Mouse (Mus musculus) heart, embryonic 14.5 days (tissue): ENCODE results near the gene Ctns. TPM values are rescaled to one million over a fixed set of nuclear protein-coding genes. Genes with fewer than 3 reads are reported as not detected.
A peak's percentile ranks its signal among the peaks of the same experiment; 100 is the strongest.

ENCODE experiments used
- ATAC-seq: fragments of 200-750 bp; cut with Nextera tagmentation; 2 replicates; pipeline ENCODE4 v1.8.0; 2017; ENCODE audit warnings: low read depth, moderate TSS enrichment; ENCODE audit not compliant: insufficient number of reproducible peaks, insufficient read depth, low FRiP score
- H3K27ac ChIP-seq, 2 experiments: fragments of 200-500 bp in 1 of 2; fragments of 300-500 bp in 1 of 2; sonication (generic) in 1 of 2; replicated peaks in 1 of 2; 2 replicates each; pipeline ENCODE4 v1.5.1; 2012 to 2014; ENCODE audit warnings: low read depth in 2 of 2, low read length in 2 of 2, control low read depth in 1 of 2, mild to moderate bottlenecking in 1 of 2, mixed read lengths in 1 of 2; ENCODE audit not compliant: control insufficient read depth in 1 of 2, insufficient read depth in 1 of 2
- H3K27me3 ChIP-seq: fragments of 300-500 bp; sonication (generic); 2 replicates; pipeline ENCODE4 v1.6.1; 2014; ENCODE audit warnings: mild to moderate bottlenecking, low read length, control low read depth; ENCODE audit not compliant: control insufficient read depth, insufficient read depth
- H3K36me3 ChIP-seq: fragments of 300-500 bp; sonication (generic); 2 replicates; pipeline ENCODE4 v1.6.1; 2014; ENCODE audit warnings: mild to moderate bottlenecking, control low read depth, low read length, mixed read lengths; ENCODE audit not compliant: control insufficient read depth, insufficient read depth
- H3K4me1 ChIP-seq, 2 experiments: fragments of 200-500 bp in 1 of 2; fragments of 300-500 bp in 1 of 2; sonication (generic) in 1 of 2; 2 replicates each; pipeline ENCODE4 v1.6.1; 2012 to 2014; ENCODE audit warnings: low read length in 2 of 2, control low read depth in 1 of 2, mixed read lengths in 1 of 2; ENCODE audit not compliant: control insufficient read depth in 2 of 2, insufficient read depth in 2 of 2
- H3K4me2 ChIP-seq: fragments of 300-500 bp; sonication (generic); 2 replicates; pipeline ENCODE4 v1.6.1; 2014; ENCODE audit warnings: mild to moderate bottlenecking, low read length
- H3K4me3 ChIP-seq, 2 experiments: fragments of 200-500 bp in 1 of 2; fragments of 300-500 bp in 1 of 2; sonication (generic) in 1 of 2; 2 replicates each; pipeline ENCODE4 v1.5.1; 2012 to 2014; ENCODE audit warnings: low read length in 2 of 2, mild to moderate bottlenecking in 2 of 2, control low read depth in 1 of 2, low read depth in 1 of 2, moderate library complexity in 1 of 2; ENCODE audit not compliant: control insufficient read depth in 1 of 2, insufficient read depth in 1 of 2
- H3K9ac ChIP-seq: fragments of 300-500 bp; sonication (generic); 2 replicates; pipeline ENCODE4 v1.6.1; 2014; ENCODE audit warnings: mild to moderate bottlenecking, low read length
- H3K9me3 ChIP-seq: fragments of 300-500 bp; sonication (generic); 2 replicates; pipeline ENCODE4 v1.6.1; 2016; ENCODE audit warnings: low read length, control low read depth; ENCODE audit not compliant: control insufficient read depth
- WGBS: fragments of 180-500 bp; shearing (Covaris S2); extraction: QIAGEN DNeasy Blood & Tissue Kit; methylation state at CpG from one replicate; pipeline ENCODE4 v1.1.7; 2014; 5-methylcytosine and 5-hydroxymethylcytosine counted together
- polyA plus RNA-seq: library from polyadenylated mRNA; unstranded; fragments of >200 nt; fragmentation: Nextera tagmentation; extraction: Ambion mirVana; gene quantifications from 2 replicates; pipeline ENCODE4 v1.2.1, GENCODE M21; 2014

Ctns gene
- polyA plus RNA-seq, 1 experiment from 2014 or later, result 14.0 TPM

DNA sequence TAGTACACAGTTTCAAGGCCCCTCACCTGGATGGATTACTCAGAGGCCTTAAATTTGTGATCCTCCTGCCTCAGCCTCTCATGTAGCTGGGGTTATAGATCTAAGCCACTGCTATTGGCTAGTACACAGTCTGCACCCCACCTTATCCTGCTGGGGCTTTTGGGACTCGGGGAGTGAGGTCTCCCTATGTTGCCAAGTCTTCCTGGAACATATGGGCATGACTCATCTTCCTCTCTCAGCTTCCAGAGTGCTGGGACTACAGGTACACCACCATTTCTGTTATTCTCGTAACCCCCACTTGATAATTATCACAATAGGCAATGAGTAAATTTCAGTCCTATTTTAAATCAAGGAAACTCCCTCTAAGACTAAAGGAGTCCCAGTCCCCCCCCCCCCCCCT is 4.4 kb downstream of the Ctns start:
- Histone ChIP-seq H3K9me3 (no peaks in the 10 kb centered on the region), H3K27ac (no peak overlapping the region), H3K4me3 (no peak overlapping the region), H3K4me1 (peaks cover 0 to 8% of the 10 kb centered on the region in 2 experiments; a peak in 2 of 4 replicates), H3K9ac (no peak overlapping the region), H3K4me2 (no peak overlapping the region), H3K36me3 (peaks cover 42% of the 10 kb centered on the region), H3K27me3 (no peaks in the 10 kb centered on the region)
- ATAC-seq, result no peak
- WGBS, result 66% methylated on average over 2 of the region's 2 CpGs

DNA sequence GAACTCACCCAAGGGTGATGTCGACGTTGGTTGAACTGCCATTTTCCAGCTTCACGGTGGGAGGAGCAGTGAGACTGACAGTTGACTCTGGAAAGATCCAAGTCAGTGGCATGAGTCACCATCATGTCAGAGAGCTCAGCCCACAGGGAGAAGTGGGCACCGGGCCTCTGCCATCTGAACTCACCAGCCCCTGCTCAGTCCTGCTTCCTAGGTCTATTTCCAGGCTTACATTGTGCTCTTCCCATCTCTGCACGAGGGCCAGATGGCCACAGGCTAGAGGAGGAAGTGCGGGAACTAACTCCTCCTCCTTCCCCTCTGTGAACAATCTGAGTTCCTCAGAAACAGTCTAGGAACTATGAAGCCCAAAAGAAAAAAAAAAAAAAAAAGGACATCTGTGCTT is 5.8 kb downstream of the Ctns start:
- H3K4me1 ChIP-seq, result peaks cover 0 to 3% of the 10 kb centered on the region in 2 experiments; a peak in 1 of 4 replicates
- no peaks in the 10 kb centered on the region for H3K9me3 ChIP-seq
- peaks cover 55% of the 10 kb centered on the region for H3K36me3 ChIP-seq
- no peak overlapping the region for H3K4me2 ChIP-seq
- 68% methylated on average over 6 of the region's 6 CpGs for WGBS
- H3K27ac ChIP-seq, result no peak overlapping the region
- H3K4me3 ChIP-seq, result no peak overlapping the region
- ATAC-seq, result no peak
- H3K27me3 ChIP-seq, result no peaks in the 10 kb centered on the region
- H3K9ac ChIP-seq, result no peak overlapping the region

DNA sequence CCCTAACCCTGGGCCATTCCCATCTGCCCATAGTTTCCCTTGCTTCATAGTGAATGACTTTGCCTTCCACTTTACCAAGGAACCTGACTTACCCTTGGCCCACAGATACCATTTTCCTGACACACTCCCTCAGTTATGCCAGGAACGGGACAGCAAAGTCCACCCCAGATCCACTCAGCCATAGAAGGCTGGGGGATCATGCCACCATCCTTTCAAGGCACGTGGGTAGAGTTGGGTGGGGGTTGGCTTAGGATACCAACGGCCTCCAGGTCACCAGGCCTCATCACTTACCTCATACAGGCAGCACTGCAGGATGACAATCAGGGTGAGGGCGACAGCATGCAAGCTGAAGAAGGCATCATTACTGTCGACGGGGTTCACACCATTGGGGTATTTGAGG is 11.6 kb downstream of the Ctns start:
- H3K27ac ChIP-seq, result no peak overlapping the region
- no peak overlapping the region for H3K4me3 ChIP-seq
- 83% methylated on average over 6 of the region's 6 CpGs for WGBS
- H3K9ac ChIP-seq, result no peak overlapping the region
- peaks cover 92% of the 10 kb centered on the region for H3K36me3 ChIP-seq
- H3K27me3 ChIP-seq, result no peaks in the 10 kb centered on the region
- H3K4me1 ChIP-seq, result no peaks in the 10 kb centered on the region
- ATAC-seq, result no peak
- no peaks in the 10 kb centered on the region for H3K9me3 ChIP-seq
- no peak overlapping the region for H3K4me2 ChIP-seq

DNA sequence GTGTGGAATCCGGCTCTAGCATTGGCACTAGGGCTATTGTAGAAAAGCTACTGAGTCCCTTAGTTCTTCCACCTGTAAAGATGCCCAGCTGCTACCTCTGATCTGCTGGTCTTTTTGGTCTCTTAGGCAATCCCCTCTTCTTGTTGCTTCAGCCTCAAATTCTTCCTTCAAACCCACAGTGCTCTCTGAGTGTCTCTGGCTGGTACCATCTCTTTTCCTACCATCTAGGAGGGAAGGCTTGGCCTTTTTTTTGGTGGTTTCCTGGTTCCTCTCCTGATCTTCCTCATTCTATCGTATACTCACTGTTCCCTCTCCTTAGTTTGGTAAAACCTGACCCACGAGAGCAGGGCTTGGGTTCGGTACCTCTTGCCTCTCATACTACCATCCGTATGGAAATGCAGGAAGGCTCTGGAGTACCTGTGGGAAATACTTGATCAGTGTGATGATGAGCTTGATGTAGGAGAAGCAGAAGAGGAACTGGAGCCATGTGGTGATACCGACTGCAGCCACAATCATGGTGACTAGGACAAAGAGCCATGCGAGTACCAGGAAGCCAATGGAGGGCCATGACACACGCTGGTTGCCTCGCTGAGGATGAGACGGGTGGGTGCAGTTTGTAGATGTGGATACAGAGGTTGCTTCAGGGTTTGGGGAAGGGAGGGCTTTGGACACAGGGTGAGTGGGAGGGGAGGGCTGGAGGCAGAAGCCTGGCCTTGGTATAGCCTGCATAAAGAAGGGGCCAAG is 12.8 kb downstream of the Ctns start:
- no peak overlapping the region for H3K9ac ChIP-seq
- H3K4me3 ChIP-seq, result no peak overlapping the region
- 85% methylated on average over 10 of the region's 10 CpGs for WGBS
- no peaks in the 10 kb centered on the region for H3K4me1 ChIP-seq
- no peak overlapping the region for H3K27ac ChIP-seq
- ATAC-seq, result no peak
- no peaks in the 10 kb centered on the region for H3K27me3 ChIP-seq
- H3K9me3 ChIP-seq, result no peaks in the 10 kb centered on the region
- H3K36me3 ChIP-seq, result peaks cover 85% of the 10 kb centered on the region
- H3K4me2 ChIP-seq, result no peak overlapping the region

DNA sequence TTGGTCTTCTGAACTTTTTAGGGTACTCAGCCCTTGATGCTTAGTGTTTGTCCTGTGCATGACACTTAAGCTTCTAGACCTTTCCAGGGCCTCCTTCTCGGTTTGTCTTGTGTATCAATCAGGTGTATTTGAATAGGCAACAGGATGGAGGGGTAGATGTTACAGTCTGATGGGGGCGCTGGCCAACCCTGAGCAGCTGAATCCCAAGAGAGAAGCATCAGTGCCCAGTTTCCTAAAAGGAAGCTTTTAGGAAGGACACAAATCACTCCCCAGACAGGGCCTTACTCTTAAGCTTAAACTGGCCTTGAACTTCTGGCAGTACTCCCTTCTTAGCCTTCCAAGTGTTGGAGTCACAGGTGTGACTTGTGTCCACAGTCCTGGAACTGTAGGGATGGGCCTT is 20.9 kb downstream of the Ctns start:
- Histone ChIP-seq H3K4me3 (peak overlapping the region; percentile 99), H3K4me1 (peaks cover 10 to 26% of the 10 kb centered on the region in 2 experiments), H3K4me2 (peak overlapping the region; percentile 70), H3K27ac (peak overlapping the region; percentile 70 to 98), H3K36me3 (peaks cover 51% of the 10 kb centered on the region), H3K9me3 (no peaks in the 10 kb centered on the region), H3K27me3 (no peaks in the 10 kb centered on the region), H3K9ac (peak overlapping the region; percentile 94)
- ATAC-seq, result no peak
- 5% methylated on average over 2 of the region's 2 CpGs for WGBS

DNA sequence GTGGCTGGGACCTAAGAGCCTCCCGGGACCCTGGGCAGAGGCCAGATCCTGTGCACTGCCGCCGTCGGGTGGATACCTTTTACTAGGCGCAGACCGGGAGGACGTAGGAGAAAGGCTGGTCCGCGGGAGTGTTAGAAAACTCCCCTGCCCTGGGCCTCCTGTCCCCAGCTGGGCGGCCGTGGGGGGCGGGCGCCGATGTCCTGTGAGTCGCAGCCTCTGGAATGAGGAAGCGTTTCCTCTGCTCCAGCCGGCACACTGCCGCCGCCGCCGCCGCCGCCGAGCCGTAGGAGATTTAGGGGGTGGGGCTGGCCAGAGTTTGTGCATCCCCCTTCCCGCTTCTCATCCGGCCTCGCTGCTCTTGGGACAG is 21.4 kb downstream of the Ctns start:
- peak overlapping the region; percentile 94 for H3K9ac ChIP-seq
- H3K4me3 ChIP-seq, result peak overlapping the region; percentile 99
- peaks cover 12 to 28% of the 10 kb centered on the region in 2 experiments for H3K4me1 ChIP-seq
- H3K4me2 ChIP-seq, result peak overlapping the region; percentile 70
- H3K36me3 ChIP-seq, result peaks cover 49% of the 10 kb centered on the region
- no peaks in the 10 kb centered on the region for H3K9me3 ChIP-seq
- ATAC-seq, result peak; percentile 87
- no peaks in the 10 kb centered on the region for H3K27me3 ChIP-seq
- peak overlapping the region; percentile 98 to 100 for H3K27ac ChIP-seq
- under 1% methylated on average over 28 of the region's 28 CpGs for WGBS

DNA sequence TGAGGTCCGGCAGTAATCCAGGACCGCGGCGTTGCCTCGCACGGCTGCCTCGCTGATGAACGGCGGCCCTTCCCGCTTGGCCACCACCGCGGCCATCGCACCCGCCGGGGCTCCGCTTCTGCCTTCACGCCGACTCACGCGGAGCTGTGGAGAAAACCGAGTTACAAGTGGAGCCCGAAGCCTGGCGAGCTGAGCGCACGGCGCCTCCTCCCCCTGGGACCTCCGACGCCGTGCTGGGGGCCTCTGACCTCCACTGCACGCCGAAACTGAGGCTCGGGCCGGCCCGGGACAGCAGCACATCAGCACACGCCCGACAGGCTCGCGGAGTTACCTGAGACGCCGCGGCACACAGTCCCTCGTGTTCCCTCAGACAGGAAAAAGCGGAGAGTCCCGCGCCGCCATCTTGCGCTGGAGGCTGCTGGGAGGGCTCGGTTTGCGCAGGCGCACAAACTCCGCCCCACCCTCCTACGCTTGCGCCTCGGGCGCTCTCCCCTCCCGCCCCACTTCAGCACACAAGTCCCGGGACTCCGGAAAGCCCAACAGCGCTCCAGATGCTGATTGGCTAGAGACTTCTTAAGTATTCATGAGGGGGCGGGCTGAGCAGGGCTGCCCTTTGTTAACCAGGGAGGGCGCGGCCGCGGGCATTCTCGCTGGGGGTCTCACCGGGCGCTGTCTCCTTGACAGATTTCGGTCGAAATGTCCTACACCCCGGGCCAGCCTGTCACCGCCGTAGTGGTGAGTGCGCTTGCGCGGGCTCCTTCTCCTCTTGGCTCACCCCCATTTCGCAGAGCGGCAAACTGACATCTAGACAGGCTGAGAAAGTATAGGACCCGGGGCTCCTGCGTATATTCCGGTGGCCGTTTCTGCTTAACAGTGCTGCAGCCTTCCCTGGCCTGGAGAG is 22.0 kb downstream of the Ctns start, which contains the start of the genes Emc6 and Tax1bp3:
Gene Emc6, minus strand, starts transcription at position 430 of the 901 bp plus-strand sequence.
Gene Tax1bp3, plus strand, starts transcription at position 476 of the 901 bp plus-strand sequence.
- under 1% methylated on average over 81 of the region's 81 CpGs for WGBS
- peak within 1 kb of the TSS; percentile 99 for H3K4me3 ChIP-seq
- H3K4me2 ChIP-seq, result peak within 1 kb of the TSS; percentile 81
- H3K4me1 ChIP-seq, result peaks cover 17 to 35% of the 10 kb centered on the region in 2 experiments
- peaks cover 43% of the 10 kb centered on the region for H3K36me3 ChIP-seq
- H3K9ac ChIP-seq, result peak within 1 kb of the TSS; percentile 95
- no peaks in the 10 kb centered on the region for H3K9me3 ChIP-seq
- peak; percentile 97 for ATAC-seq
- peak within 1 kb of the TSS; percentile 98 to 100 for H3K27ac ChIP-seq
- no peaks in the 10 kb centered on the region for H3K27me3 ChIP-seq
